Mouse (Mus musculus): ENCODE results near the gene Igf1r.

Igf1r gene

DNA sequence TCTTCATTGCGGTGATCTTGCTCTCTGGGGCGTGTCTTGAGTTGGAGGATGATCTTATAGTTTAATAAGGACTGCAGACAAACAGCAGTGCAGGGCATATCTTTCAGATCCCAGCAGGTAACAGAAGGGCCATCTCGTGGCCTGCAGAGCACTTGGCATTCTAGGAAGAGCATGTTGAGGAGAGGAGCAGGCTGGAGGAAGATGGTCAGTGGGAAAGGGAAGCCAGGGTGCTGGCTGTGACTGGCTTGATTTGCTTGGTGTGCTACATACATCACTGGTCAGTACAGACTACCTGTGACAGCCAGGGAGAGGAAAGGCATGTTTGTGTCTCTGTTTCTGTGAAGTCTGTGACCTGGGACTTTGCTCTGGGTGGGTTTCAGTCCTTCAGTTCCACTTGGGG is 122.8 kb downstream of the Igf1r start:
- no peak for DNase-seq (ENCODE audit: low read depth, low spot score)

DNA sequence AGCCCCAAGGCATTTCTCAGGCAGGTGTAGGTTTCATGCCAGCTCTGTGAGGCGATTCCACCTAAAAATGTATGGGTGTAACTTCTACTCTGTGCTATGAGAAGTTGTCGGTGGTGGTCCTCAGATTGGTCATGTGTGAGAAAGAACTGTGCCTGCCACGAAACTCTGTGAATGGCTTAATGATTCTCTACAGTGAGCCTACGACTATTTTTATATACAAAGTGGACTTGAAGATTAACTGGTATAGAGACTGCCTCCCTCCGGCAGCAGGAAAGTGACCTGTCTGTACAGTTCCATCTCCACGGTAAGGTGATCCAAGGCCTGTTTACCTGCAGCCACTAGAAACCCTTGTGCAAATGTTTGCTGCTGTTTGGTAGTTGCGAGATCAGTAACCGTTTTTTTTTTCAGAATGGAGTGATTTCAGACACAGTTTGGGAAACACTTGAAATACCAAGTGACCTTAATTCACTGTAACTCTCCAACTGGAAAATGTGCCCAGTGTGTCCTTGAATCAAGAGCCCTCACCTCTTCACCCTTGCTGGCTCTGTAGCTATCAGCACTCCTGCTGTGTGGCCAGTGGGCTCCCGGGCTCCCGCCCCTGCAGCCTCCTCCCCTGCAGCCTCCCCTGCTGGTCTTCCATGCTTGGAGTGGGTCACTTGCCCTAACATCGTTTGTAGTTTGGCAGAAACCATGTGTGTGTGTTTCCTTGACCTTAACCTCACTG is 127.7 kb downstream of the Igf1r start:
- no peak for DNase-seq (ENCODE audit: low read depth, low spot score)

DNA sequence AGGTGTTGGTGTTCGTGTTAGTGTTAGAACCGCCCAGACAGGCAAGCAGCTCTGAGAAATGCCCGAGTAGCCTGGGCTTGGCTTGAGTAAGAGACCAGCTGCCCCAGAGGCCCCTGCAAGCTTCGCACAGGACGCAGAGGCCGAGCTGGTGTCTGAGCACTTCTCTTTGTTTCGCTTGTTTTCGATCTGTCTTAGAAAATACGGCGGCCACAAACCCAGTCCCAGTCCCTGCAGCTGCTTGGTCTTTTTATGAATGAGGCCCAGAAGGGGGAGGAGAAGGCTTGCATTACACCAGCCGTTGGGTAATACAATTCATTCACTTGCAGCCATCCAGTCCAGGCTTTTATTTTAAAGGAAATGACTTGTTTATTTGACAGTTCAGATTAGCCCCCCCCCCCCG is 132.7 kb downstream of the Igf1r start:
- DNase-seq (ENCODE audit: low read depth, low spot score), result peak; percentile 27

DNA sequence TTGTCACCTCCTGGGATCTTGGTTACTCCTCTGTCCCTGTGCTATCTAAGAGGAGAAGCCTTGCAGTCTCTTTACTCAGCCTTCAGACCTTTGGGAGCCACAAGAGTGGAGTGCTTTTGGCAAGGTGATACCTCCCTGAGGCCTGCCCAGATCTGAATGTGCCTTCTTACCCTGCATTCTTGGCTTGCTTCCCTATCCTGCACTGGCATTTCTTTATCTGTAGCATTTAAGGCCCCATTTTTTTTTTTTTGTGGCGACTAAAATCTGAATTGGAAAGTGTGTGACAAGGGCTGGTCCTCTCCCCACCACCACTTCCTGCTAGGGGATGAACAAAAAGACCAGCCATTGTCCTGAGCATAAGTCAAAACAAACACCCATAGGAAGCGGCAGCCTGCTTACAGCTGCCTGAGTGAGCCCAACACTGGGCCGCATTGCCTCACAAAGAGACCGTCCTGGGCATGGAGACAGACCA is 133.3 kb downstream of the Igf1r start:
- peak; percentile 10 for DNase-seq (ENCODE audit: low read depth, low spot score)

DNA sequence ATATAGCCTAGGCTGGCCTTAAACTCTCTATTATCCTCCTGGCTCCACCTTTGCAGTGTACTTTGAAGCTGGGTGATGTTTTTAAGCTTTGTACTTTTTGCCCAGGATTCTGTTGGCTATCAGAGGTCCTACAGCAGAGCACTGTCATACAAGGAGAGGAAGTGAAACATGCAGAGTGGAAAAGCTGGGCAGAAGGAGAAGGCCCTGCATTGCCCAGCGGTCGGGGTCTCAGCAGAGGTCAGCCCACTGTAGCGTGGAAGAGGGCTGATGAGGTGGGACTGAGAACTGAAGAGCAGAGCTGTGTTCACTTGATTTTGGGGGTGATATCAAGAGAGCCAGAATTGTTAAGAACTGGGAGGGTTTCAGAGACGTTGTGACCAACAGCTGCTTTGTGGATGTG is 134.9 kb downstream of the Igf1r start:
- DNase-seq (ENCODE audit: low read depth, low spot score), result no peak

DNA sequence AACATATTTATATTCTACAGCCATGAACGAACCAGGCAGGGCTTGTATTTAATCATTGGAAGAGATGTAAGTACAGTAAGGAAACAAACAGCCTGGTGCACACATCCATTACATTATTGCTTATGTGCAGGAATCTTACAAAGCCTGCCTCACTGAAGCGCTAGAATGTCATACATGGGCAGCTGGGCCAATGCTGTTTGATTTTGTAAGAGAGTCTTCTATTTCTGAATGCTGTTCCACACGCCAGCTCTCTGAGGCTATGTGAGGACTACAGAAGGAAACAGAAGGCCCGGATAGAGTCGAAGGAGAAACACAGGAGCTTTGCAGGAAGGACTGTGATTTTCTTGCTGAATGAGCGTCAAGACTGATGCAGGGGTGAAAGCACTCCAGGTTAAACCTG is 136.2 kb downstream of the Igf1r start:
- no peak for DNase-seq (ENCODE audit: low read depth, low spot score)

DNA sequence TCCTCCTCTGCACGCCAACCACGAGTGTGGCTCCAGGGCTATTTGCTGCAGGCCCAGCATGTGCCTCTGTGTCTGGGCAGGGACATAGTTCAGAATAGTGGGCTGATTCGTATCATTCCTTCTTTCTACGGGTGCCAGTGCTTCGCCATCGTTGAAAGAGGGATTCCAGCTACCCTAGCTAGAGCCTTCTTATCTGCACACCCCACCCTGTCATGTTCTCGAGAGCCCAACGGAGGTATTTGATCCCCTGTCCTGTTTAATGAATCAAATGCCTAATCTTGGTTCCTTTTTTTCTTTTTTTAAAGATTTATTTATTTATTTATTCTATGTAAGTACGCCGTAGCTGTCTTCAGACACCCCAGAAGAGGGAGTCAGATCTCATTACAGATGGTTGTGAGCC is 137.1 kb downstream of the Igf1r start:
- DNase-seq (ENCODE audit: low read depth, low spot score), result no peak

DNA sequence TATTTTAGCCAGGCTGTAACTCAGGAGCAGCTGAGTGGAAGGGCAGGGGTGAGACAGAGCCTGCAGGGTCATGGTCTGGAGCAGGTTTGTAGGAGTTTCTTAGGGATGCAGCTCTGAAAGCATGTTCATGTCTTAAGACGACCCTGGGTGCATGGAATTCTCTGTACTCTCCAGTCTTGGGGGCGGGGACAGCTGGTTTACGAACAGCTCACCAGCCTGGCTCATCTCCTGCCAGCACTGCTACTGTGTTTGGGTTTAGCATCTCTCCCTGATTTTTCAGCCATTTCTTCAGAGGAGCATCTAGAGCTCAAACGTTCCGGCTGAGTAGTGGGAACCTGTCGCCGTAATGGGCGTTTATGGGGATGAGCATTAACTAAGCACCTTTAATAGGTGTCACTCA is 137.9 kb downstream of the Igf1r start:
- no peak for DNase-seq (ENCODE audit: low read depth, low spot score)

- DNase-seq (ENCODE audit: low read depth, low spot score), result no peak
Measured at GRCm38 (mm10) chr7:68092304-68092978, 139.8 kb downstream of the Igf1r start.

GRCm38 (mm10) chr7:68093817-68094216 is 141.2 kb downstream of the Igf1r start:
- DNase-seq (ENCODE audit: low read depth, low spot score), result no peak

GRCm38 (mm10) chr7:68095574-68095973 is 142.9 kb downstream of the Igf1r start:
- DNase-seq (ENCODE audit: low read depth, low spot score), result no peak

DNA sequence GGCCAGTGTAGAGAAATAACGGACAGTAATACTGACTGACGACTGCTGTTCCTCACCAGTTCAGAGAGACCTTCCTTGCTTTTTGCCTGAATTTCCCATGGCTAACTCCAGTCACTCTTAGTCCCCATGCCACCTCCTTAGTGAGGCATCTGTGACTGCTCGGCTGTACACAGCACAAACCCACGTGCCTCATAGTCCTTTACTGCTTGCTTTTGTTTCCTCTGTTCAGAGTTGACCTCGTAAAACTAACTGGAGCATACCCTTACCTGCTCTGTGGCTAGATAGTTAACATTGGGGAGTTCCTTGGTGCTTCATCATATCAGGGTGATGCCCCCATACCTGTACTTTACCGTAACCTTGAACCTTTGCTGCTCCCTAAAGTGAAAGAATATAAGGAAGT is 143.8 kb downstream of the Igf1r start:
- no peak for DNase-seq (ENCODE audit: low read depth, low spot score)

DNA sequence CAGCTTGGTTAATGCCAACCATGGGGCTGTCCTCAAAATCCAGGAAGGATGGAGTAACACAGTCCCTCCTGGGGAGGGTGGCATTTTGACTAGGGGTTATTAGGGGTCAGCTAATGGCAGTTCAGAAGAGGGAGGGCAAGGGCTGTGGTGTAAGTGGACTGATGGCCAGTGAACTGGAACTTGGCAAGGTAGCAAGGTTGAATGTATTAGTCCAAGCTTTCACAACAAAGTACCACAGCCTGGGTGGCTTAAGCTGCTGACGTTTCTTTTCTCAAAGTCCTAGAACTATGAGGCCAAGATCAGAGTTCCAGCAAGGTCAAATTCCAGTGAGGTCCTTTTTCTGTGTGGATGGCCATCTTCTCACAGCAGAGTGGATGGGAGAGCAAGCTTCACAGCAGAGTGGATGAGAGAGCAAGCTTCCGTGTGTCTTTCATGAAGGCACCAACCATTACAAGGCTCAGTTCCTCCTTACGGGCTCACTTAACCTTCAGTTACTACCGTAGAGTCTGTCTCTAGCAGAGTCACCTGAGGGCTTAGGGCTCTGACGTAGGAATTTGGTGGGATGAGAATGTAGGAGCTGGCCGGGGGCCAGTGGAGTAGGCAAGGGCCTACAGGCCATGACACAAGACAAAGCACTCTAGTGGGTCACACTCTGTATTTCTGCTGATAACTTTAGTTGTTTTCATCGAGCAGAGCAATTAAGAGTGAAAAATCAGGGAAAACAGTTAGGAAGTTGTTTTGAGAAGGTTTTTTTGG is 144.6 kb downstream of the Igf1r start:
- DNase-seq (ENCODE audit: low read depth, low spot score), result no peak

- no peak for DNase-seq (ENCODE audit: low read depth, low spot score)
Measured at GRCm38 (mm10) chr7:68098098-68098497, 145.5 kb downstream of the Igf1r start.

- DNase-seq (ENCODE audit: low read depth, low spot score), result no peak
Measured at GRCm38 (mm10) chr7:68100388-68100787, 147.8 kb downstream of the Igf1r start.

- no peak for DNase-seq (ENCODE audit: low read depth, low spot score)
Measured at GRCm38 (mm10) chr7:68102456-68103177, 150.0 kb downstream of the Igf1r start.

DNA sequence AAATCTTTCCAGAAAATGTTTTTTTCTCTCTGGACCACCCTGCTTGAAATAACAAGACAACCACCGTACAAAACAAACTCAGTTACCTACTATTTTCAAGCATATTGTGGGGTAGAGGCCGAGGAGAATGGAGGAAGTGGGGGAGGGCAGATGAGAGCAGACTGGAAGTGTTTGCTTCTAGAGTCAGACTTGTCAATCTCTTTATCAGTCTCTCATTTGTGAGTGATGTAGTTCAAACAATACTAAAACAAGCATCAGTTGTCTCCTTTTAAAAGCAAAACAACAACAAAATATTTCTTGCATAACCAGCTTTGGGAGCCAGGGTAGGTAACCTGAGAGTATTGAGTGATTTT is 150.5 kb downstream of the Igf1r start:
- DNase-seq (ENCODE audit: low read depth, low spot score), result no peak

- DNase-seq (ENCODE audit: low read depth, low spot score), result no peak
Measured at GRCm38 (mm10) chr7:68111532-68111931, 158.9 kb downstream of the Igf1r start.

GRCm38 (mm10) chr7:68112582-68112981 is 160.0 kb downstream of the Igf1r start:
- no peak for DNase-seq (ENCODE audit: low read depth, low spot score)

GRCm38 (mm10) chr7:68114364-68114763 is 161.7 kb downstream of the Igf1r start:
- no peak for DNase-seq (ENCODE audit: low read depth, low spot score)

DNA sequence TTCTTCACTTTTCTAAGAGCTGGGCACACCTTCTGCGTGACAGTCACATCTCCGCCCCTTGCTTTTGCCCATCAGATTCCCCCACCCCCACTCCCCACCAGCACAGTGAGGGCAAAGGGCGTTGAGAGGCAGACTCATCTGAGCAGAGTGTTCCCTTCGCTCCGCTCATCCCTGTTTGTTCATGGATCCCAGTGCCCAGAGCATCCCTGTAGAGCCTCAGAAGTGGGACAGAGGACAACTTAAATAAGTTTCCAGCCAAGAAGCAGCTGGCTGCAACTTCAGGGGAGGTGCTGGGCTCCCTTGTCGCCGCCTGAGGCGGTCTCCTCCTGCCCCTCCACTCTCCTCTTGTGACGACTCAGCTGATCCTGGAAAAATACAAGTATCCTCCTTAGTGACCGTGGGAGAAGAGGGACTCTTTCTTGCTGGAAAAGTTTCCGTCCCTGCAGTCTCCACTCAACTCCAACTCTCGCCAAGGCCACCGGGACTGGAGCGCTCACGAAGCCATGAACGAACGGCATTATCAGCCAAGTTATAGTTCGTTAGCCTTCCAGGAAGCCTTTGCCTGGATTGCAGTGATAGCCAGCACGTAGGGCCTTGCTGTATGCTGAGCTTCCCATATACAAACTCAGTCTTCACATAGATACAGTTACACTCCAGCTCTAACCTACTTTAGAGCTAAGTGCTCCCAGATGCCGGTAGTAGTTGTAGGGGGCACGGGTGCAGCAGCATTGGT is 162.5 kb downstream of the Igf1r start:
- DNase-seq (ENCODE audit: low read depth, low spot score), result no peak
